Comparison of ENCODE assay signal across 8 mouse cellular contexts in genomic region chr16:89958982-89959381, GRCm38 (mm10).
A peak's percentile ranks its signal among the peaks of the same experiment; 100 is the strongest.
DNase-seq lines count a peak whose midpoint lies in the region; ATAC-seq and TF ChIP-seq lines count a peak whose summit lies in the region.

No protein-coding gene starts in this region.

- H3K9ac ChIP-seq in midbrain, embryonic 12.5 days (replicated peaks): no peak overlapping the region
- H3K9ac ChIP-seq in midbrain, postnatal 0 days (replicated peaks; ENCODE audit: low read length, poor library complexity, severe bottlenecking): no peak overlapping the region
- no peak overlapping the region for H3K9ac ChIP-seq in stomach, embryonic 14.5 days (replicated peaks; ENCODE audit: low read depth, low read length)

- H3K4me2 ChIP-seq in midbrain, embryonic 12.5 days (replicated peaks): 0 out of 2 replicates have a peak overlapping the region, but pooled peaks have one; percentile 9
- H3K4me2 ChIP-seq in midbrain, postnatal 0 days (ENCODE audit: low read depth, low read length, poor library complexity, severe bottlenecking): no peak overlapping the region
- peak overlapping the region; percentile 82 for H3K4me2 ChIP-seq in stomach, embryonic 14.5 days (replicated peaks; ENCODE audit: low read depth, low read length)

- peak overlapping the region; percentile 15; the same call in 1 of the 2 replicates for H3K4me3 ChIP-seq in gastrocnemius, adult 2 months
- no peak overlapping the region for H3K4me3 ChIP-seq in midbrain, embryonic 12.5 days
- H3K4me3 ChIP-seq in midbrain, postnatal 0 days (ENCODE audit: low read depth, low read length): no peak overlapping the region
- peak overlapping the region; percentile 0; the same call in 1 of the 2 replicates for H3K4me3 ChIP-seq in stomach, embryonic 14.5 days (ENCODE audit: low read depth, low read length)

- no peaks in the 10 kb centered on the region for H3K9me3 ChIP-seq in midbrain, embryonic 12.5 days
- H3K9me3 ChIP-seq in midbrain, postnatal 0 days (ENCODE audit: low read length): no peaks in the 10 kb centered on the region
- no peaks in the 10 kb centered on the region for H3K9me3 ChIP-seq in stomach, embryonic 14.5 days (ENCODE audit: control insufficient read depth, low read depth, low read length)

- 0 out of 2 replicates have a peak, but pooled peaks cover 3% of the 10 kb centered on the region for H3K36me3 ChIP-seq in midbrain, embryonic 12.5 days
- no peaks in the 10 kb centered on the region for H3K36me3 ChIP-seq in midbrain, postnatal 0 days (ENCODE audit: insufficient read depth, low read length)
- no peaks in the 10 kb centered on the region for H3K36me3 ChIP-seq in stomach, embryonic 14.5 days (ENCODE audit: control insufficient read depth, insufficient read depth, low read length)

- no peak for TF ChIP-seq CTCF in gastrocnemius, adult 2 months (IDR thresholded peaks at IDR 0.05)
- no peak for TF ChIP-seq CTCF in midbrain, postnatal 0 days (IDR thresholded peaks at IDR 0.05)

- no peak for ATAC-seq in midbrain, embryonic 12.5 days (ENCODE audit: low FRiP score, low read depth)
- ATAC-seq in midbrain, postnatal 0 days (ENCODE audit: low FRiP score): no peak
- ATAC-seq in stomach, embryonic 14.5 days (ENCODE audit: insufficient number of reproducible peaks, insufficient read depth, low FRiP score, low read depth): no peak

- no peak overlapping the region for H3K27ac ChIP-seq in gastrocnemius, adult 2 months
- H3K27ac ChIP-seq in midbrain, embryonic 12.5 days (replicated peaks): no peak overlapping the region
- H3K27ac ChIP-seq in midbrain, postnatal 0 days (ENCODE audit: low read depth, low read length): no peak overlapping the region
- no peak overlapping the region for H3K27ac ChIP-seq in stomach, embryonic 14.5 days (ENCODE audit: low read length)

- peaks cover 23% of the 10 kb centered on the region for H3K4me1 ChIP-seq in midbrain, embryonic 12.5 days
- 0 out of 2 replicates have a peak, but pooled peaks cover 3% of the 10 kb centered on the region for H3K4me1 ChIP-seq in midbrain, postnatal 0 days (ENCODE audit: insufficient read depth, low read length)
- H3K4me1 ChIP-seq in stomach, embryonic 14.5 days (ENCODE audit: control insufficient read depth, insufficient read depth, low read length): peaks cover 13% of the 10 kb centered on the region; the same call in 1 of the 2 replicates

- WGBS in midbrain, embryonic 12.5 days: 44% methylated on average over 12 of the region's 12 CpGs
- 39% methylated on average over 12 of the region's 12 CpGs for WGBS in midbrain, postnatal 0 days
- WGBS in stomach, embryonic 14.5 days: 11% methylated on average over 12 of the region's 12 CpGs

- intact Hi-C loops in gastrocnemius, adult 2 months (cut with DNase I): no loop called here

- peaks cover 19% of the 10 kb centered on the region for H3K27me3 ChIP-seq in midbrain, embryonic 12.5 days
- no peaks in the 10 kb centered on the region for H3K27me3 ChIP-seq in midbrain, postnatal 0 days (ENCODE audit: insufficient read depth, low read length)
- no peaks in the 10 kb centered on the region for H3K27me3 ChIP-seq in stomach, embryonic 14.5 days (ENCODE audit: control insufficient read depth, insufficient read depth, low read length)

- DNase-seq in gastrocnemius, adult 2 months: no peak
- no peak for DNase-seq in gastrocnemius, adult 18-20 months (ENCODE audit: low spot score)
- DNase-seq in midbrain, postnatal 0 days (ENCODE audit: low spot score): no peak
- DNase-seq in kidney, postnatal 10 days: peak; percentile 31
- DNase-seq in embryo, embryonic 9.5 days (ENCODE audit: extremely low spot score): no peak
- DNase-seq in adrenal gland, postnatal 25 days: no peak

Comparison
In these comparisons a context has a peak if more than half of its experiments do, and no peak if none do; other contexts are left out.
1. H3K4me3 ChIP-seq: peak in gastrocnemius, adult 2 months (single experiment) and stomach, embryonic 14.5 days (single experiment); none in midbrain, embryonic 12.5 days (single experiment) and midbrain, postnatal 0 days (single experiment).